Mouse (Mus musculus) CH12.LX (cell line): ENCODE measurements around the gene Ptprg. TPM values are rescaled to one million over a fixed set of nuclear protein-coding genes. Genes with fewer than 3 reads are reported as not detected.

ENCODE experiments used
- DNase-seq: peaks from one replicate; pipeline ENCODE4 v3.0.0-alpha.2; 2013; ENCODE audit errors: extremely low read depth
- H3K27ac ChIP-seq: 2 replicates; pipeline ENCODE4 v1.5.1; 2012; ENCODE audit warnings: low read depth, mild to moderate bottlenecking, control low read depth, moderate library complexity; ENCODE audit not compliant: insufficient read depth
- H3K27me3 ChIP-seq: replicated peaks from 2 replicates; pipeline ENCODE3; 2012; ENCODE audit warnings: inconsistent platforms
- H3K36me3 ChIP-seq, 2 experiments: replicated peaks in 1 of 2; 2 replicates each; pipeline versions ENCODE3 to v1.6.1; 2012; ENCODE audit warnings: inconsistent platforms in 1 of 2, low read length in 1 of 2, mild to moderate bottlenecking in 1 of 2, mixed read lengths in 1 of 2, moderate library complexity in 1 of 2; ENCODE audit not compliant: control insufficient read depth in 1 of 2, insufficient read depth in 1 of 2
- H3K4me1 ChIP-seq, 2 experiments: 2 replicates each; pipeline ENCODE4 v1.6.1; 2012; ENCODE audit warnings: inconsistent platforms in 1 of 2, moderate library complexity in 1 of 2; ENCODE audit not compliant: insufficient read depth in 2 of 2, control insufficient read depth in 1 of 2
- H3K4me2 ChIP-seq: 2 replicates; pipeline ENCODE4 v1.6.1; 2012; ENCODE audit warnings: low read depth, mild to moderate bottlenecking, control low read depth; ENCODE audit not compliant: poor library complexity, insufficient read depth, severe bottlenecking
- H3K4me3 ChIP-seq, 3 experiments: fragments of 150-350 bp in 1 of 3; sonication (generic) in 1 of 3; replicated peaks in 1 of 3; 2 replicates each; pipeline versions ENCODE3 to v1.5.1; 2011 to 2012; ENCODE audit warnings: low read depth in 2 of 3, low read length in 2 of 3, mild to moderate bottlenecking in 2 of 3, moderate library complexity in 2 of 3, control low read depth in 1 of 3, improper control_type of control experiment in 1 of 3, inconsistent platforms in 1 of 3, mixed read lengths in 1 of 3; ENCODE audit not compliant: poor library complexity in 1 of 3
- H3K79me2 ChIP-seq: replicated peaks from 2 replicates; pipeline ENCODE4 v1.6.1; 2012; ENCODE audit warnings: mild to moderate bottlenecking, moderate library complexity; ENCODE audit not compliant: control insufficient read depth, poor library complexity, insufficient read depth, severe bottlenecking; ENCODE audit errors: extremely low read depth
- H3K9ac ChIP-seq: 2 replicates; pipeline ENCODE4 v1.6.1; 2012; ENCODE audit warnings: low read depth, mild to moderate bottlenecking, control low read depth, moderate library complexity; ENCODE audit not compliant: insufficient read depth
- H3K9me3 ChIP-seq: replicated peaks from 2 replicates; pipeline ENCODE3; 2012; ENCODE audit warnings: low read length, inconsistent platforms, mixed read lengths
- BHLHE40 ChIP-seq: IDR thresholded peaks from 2 replicates; pipeline ENCODE4 v1.6.1; 2011; ENCODE audit warnings: mild to moderate bottlenecking, low read depth, low read length, improper control_type of control experiment
- CHD1 ChIP-seq: IDR thresholded peaks from 2 replicates; pipeline ENCODE4 v1.6.1; 2012; ENCODE audit warnings: low read depth, low read length, improper control_type of control experiment, inconsistent platforms
- CHD2 ChIP-seq: IDR thresholded peaks from 2 replicates; pipeline ENCODE4 v1.6.1; 2011; ENCODE audit warnings: low read length, improper control_type of control experiment
- CTCF ChIP-seq, 2 experiments: IDR thresholded peaks in 1 of 2; conservative IDR thresholded peaks in 1 of 2; 2 replicates each; pipeline ENCODE4 v1.5.1; 2011 to 2012; ENCODE audit warnings: low read depth in 2 of 2, low read length in 2 of 2, improper control_type of control experiment in 1 of 2, inconsistent platforms in 1 of 2, mild to moderate bottlenecking in 1 of 2, moderate library complexity in 1 of 2
- E2F4 ChIP-seq: IDR thresholded peaks from 2 replicates; pipeline ENCODE4 v1.6.1; 2011; ENCODE audit warnings: low read depth, low read length, improper control_type of control experiment; ENCODE audit not compliant: insufficient replicate concordance
- ETS1 ChIP-seq: conservative IDR thresholded peaks from 2 replicates; pipeline ENCODE4 v1.6.1; 2012; ENCODE audit warnings: low read depth, mild to moderate bottlenecking, inconsistent platforms, low read length, improper control_type of control experiment, moderate library complexity
- GABPA ChIP-seq: IDR thresholded peaks from 2 replicates; pipeline ENCODE4 v1.6.1; 2012; ENCODE audit warnings: low read depth, low read length, improper control_type of control experiment, inconsistent platforms; ENCODE audit not compliant: insufficient replicate concordance
- IRF4 ChIP-seq: IDR thresholded peaks from 2 replicates; pipeline ENCODE4 v1.6.1; 2014; ENCODE audit warnings: low read depth, mild to moderate bottlenecking, inconsistent platforms, low read length, improper control_type of control experiment
- JUND ChIP-seq: conservative IDR thresholded peaks from 2 replicates; pipeline ENCODE4 v1.6.1; 2011; ENCODE audit warnings: low read depth, low read length, improper control_type of control experiment
- MYC ChIP-seq: IDR thresholded peaks from 2 replicates; pipeline ENCODE4 v1.6.1; 2011; ENCODE audit warnings: low read depth, mild to moderate bottlenecking, improper control_type of control experiment, low read length
- POLR2AphosphoS2 ChIP-seq: IDR thresholded peaks from 2 replicates; pipeline ENCODE4 v1.6.1; 2011; ENCODE audit warnings: low read depth, low read length, improper control_type of control experiment
- RAD21 ChIP-seq: IDR thresholded peaks from 2 replicates; pipeline ENCODE4 v1.6.1; 2011; ENCODE audit warnings: low read depth, mild to moderate bottlenecking, low read length, improper control_type of control experiment, moderate library complexity
- RCOR1 ChIP-seq: conservative IDR thresholded peaks from 2 replicates; pipeline ENCODE4 v1.6.1; 2012; ENCODE audit warnings: low read depth, mild to moderate bottlenecking, inconsistent platforms, low read length, improper control_type of control experiment
- SIN3A ChIP-seq: IDR thresholded peaks from 2 replicates; pipeline ENCODE4 v1.6.1; 2012; ENCODE audit warnings: low read length, improper control_type of control experiment, inconsistent platforms
- SMC3 ChIP-seq: IDR thresholded peaks from 2 replicates; pipeline ENCODE4 v1.6.1; 2011; ENCODE audit warnings: low read depth, low read length, improper control_type of control experiment
- TBP ChIP-seq: conservative IDR thresholded peaks from 2 replicates; pipeline ENCODE4 v1.6.1; 2011; ENCODE audit warnings: low read depth, low read length, improper control_type of control experiment
- TCF12 ChIP-seq: IDR thresholded peaks from 2 replicates; pipeline ENCODE4 v1.6.1; 2014; ENCODE audit warnings: low read depth, mild to moderate bottlenecking, inconsistent platforms, low read length, improper control_type of control experiment
- UBTF ChIP-seq: IDR thresholded peaks from 2 replicates; pipeline ENCODE4 v1.6.1; 2012; ENCODE audit warnings: low read depth, mild to moderate bottlenecking, inconsistent platforms, low read length, improper control_type of control experiment, moderate library complexity
- USF2 ChIP-seq: conservative IDR thresholded peaks from 2 replicates; pipeline ENCODE4 v1.6.1; 2011; ENCODE audit warnings: low read depth, low read length, improper control_type of control experiment
- ZC3H11A ChIP-seq: IDR thresholded peaks from 2 replicates; pipeline ENCODE4 v1.6.1; 2012; ENCODE audit warnings: low read depth, mild to moderate bottlenecking, inconsistent platforms, low read length, improper control_type of control experiment
- ZKSCAN1 ChIP-seq: IDR thresholded peaks from 2 replicates; pipeline ENCODE4 v1.6.1; 2012; ENCODE audit warnings: low read depth, inconsistent platforms, low read length, improper control_type of control experiment, borderline replicate concordance
- ZNF384 ChIP-seq: IDR thresholded peaks from 2 replicates; pipeline ENCODE4 v1.6.1; 2012; ENCODE audit warnings: low read depth, low read length, improper control_type of control experiment, inconsistent platforms
- dilution Hi-C: fragments of 300-500 bp; cut with MboI; formaldehyde crosslinking; loops from 2 replicates; pipeline ENCODE4 v1.14.3; 2020; ENCODE audit warnings: low sequenced_read_pairs; ENCODE audit not compliant: extremely low pct_unique_long_range_greater_than_20kb, extremely low pct_ligation_motif_present
- in situ Hi-C: fragments of 300-500 bp; cut with MboI; formaldehyde crosslinking; loops from 3 replicates; pipeline ENCODE4 v1.14.3; 2019; ENCODE audit warnings: low sequenced_read_pairs, low pct_ligation_motif_present, low pct_unique_long_range_greater_than_20kb, mixed read lengths
- polyA plus RNA-seq: library from polyadenylated mRNA; unstranded; fragments of >175 nt; gene quantifications from 2 replicates; pipeline ENCODE4 v1.2.1, GENCODE M21; 2012; ENCODE audit warnings: low read depth; ENCODE audit not compliant: insufficient read length
- total RNA-seq, 2 experiments: library from RNA; depleted of rRNA; stranded (reverse); fragments of 300-350 nt in 1 of 2; fragments of >200 nt in 1 of 2; gene quantifications; 2 replicates each; pipeline ENCODE4 v1.2.3; 2012 to 2014

The Ptprg gene
- total and polyA plus RNA-seq, 3 experiments, result 0.08 TPM; not detected in 2

DNA sequence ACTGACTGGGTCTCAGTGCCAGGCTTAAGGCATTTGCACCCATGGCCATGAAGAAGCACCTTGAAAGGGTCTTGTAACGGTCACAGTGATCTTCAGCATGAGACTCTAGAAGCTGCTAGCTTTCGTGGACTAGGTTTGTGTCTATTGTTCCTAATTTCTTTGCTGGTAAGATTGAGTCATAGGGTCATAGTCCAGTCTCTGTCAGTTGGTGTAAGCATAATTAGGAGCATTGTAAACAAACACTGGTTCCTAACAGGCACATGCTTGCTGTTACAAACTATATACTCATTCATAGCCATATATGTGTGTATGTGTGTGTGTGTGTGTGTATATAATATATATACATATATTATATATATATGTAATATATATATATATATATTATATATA, 19.1 kb downstream of the Ptprg start:
- H3K4me3 ChIP-seq, result no peak overlapping the region
- no peaks in the 10 kb centered on the region for H3K36me3 ChIP-seq
- no peaks in the 10 kb centered on the region for H3K27me3 ChIP-seq
- no peak for TF ChIP-seq ZNF384
- TF ChIP-seq BHLHE40, result no peak
- TF ChIP-seq JUND, result no peak
- no peak for TF ChIP-seq ETS1
- no peak for TF ChIP-seq CTCF (conservative IDR thresholded peaks at IDR 0.05 in 1 of 2, IDR thresholded peaks at IDR 0.05 in 1 of 2; ENCODE audit: low read depth in 2 of 2, low read length in 2 of 2)
- no peak for TF ChIP-seq ZC3H11A
- TF ChIP-seq MYC, result no peak
- TF ChIP-seq, all 38 proteins: peak for 0
- no peak for DNase-seq
- dilution Hi-C loops, result no loop called here
- Histone ChIP-seq H3K27ac (no peak overlapping the region), H3K9ac (no peak overlapping the region), H3K9me3 (peaks cover 74% of the 10 kb centered on the region), H3K4me2 (no peak overlapping the region), H3K79me2 (no peaks in the 10 kb centered on the region), H3K4me1 (no peaks in the 10 kb centered on the region)
- in situ Hi-C loops, result no loop called here

- Histone ChIP-seq H3K9me3 (peaks cover 75% of the 10 kb centered on the region), H3K27me3 (no peaks in the 10 kb centered on the region), H3K36me3 (no peaks in the 10 kb centered on the region), H3K4me3 (no peak overlapping the region), H3K4me1 (no peaks in the 10 kb centered on the region), H3K79me2 (no peaks in the 10 kb centered on the region), H3K9ac (no peak overlapping the region), H3K27ac (no peak overlapping the region), H3K4me2 (no peak overlapping the region)
- dilution Hi-C loops, result no loop called here
- no peak for DNase-seq
- TF ChIP-seq RCOR1, result no peak
- TF ChIP-seq UBTF, result no peak
- TF ChIP-seq CTCF (conservative IDR thresholded peaks at IDR 0.05 in 1 of 2, IDR thresholded peaks at IDR 0.05 in 1 of 2; ENCODE audit: low read depth in 2 of 2, low read length in 2 of 2), result no peak
- TF ChIP-seq GABPA, result no peak
- TF ChIP-seq RAD21, result no peak
- TF ChIP-seq SMC3, result no peak
- TF ChIP-seq IRF4, result no peak
- TF ChIP-seq ETS1, result no peak
- no peak for TF ChIP-seq TBP
- TF ChIP-seq CHD2, result no peak
- TF ChIP-seq POLR2AphosphoS2, result no peak
- no peak for TF ChIP-seq USF2
- TF ChIP-seq CHD1, result no peak
- no peak for TF ChIP-seq ZKSCAN1
- TF ChIP-seq TCF12, result no peak
- TF ChIP-seq SIN3A, result no peak
- no peak for TF ChIP-seq E2F4
- in situ Hi-C loops, result no loop called here
Measured at GRCm38 (mm10) chr14:11573710-11574109, 20.4 kb downstream of the Ptprg start.
